Mouse (Mus musculus) T-helper 1 cell (primary cell): ENCODE data around the gene Myf6.

Experiments
- in situ Hi-C: fragments of 300-600 bp; cut with MboI, MseI; formaldehyde crosslinking; loops from one replicate; pipeline ENCODE4 v1.15.1; 2025; ENCODE audit warnings: high pct_unique_total_duplicates

Myf6 gene

GRCm38 (mm10) chr10:107494568-107494967 is at the start of gene Myf6:
TSS of gene Myf6 (minus strand) at chr10:107494737.
- in situ Hi-C loops = no loop called here

- in situ Hi-C loops = no loop called here
Observed at GRCm38 (mm10) chr10:107543026-107543425, 48.5 kb upstream of the Myf6 start.

- in situ Hi-C loops = no loop called here
Observed at GRCm38 (mm10) chr10:107528758-107529157, 34.2 kb upstream of the Myf6 start.

- in situ Hi-C loops = no loop called here
Observed at GRCm38 (mm10) chr10:107519216-107519615, 24.7 kb upstream of the Myf6 start.

- in situ Hi-C loops = no loop called here
Observed at GRCm38 (mm10) chr10:107516641-107517040, 22.1 kb upstream of the Myf6 start.

GRCm38 (mm10) chr10:107514735-107515134 is 20.2 kb upstream of the Myf6 start:
- in situ Hi-C loops = no loop called here

GRCm38 (mm10) chr10:107506397-107506796 is 11.9 kb upstream of the Myf6 start:
- in situ Hi-C loops = no loop called here

- in situ Hi-C loops = no loop called here
Observed at GRCm38 (mm10) chr10:107503430-107503829, 8.9 kb upstream of the Myf6 start.

GRCm38 (mm10) chr10:107502193-107502592 is 7.7 kb upstream of the Myf6 start:
- in situ Hi-C loops = no loop called here

- in situ Hi-C loops = no loop called here
Observed at GRCm38 (mm10) chr10:107499656-107500055, 5.1 kb upstream of the Myf6 start.

GRCm38 (mm10) chr10:107496402-107496801 is 1.9 kb upstream of the Myf6 start:
- in situ Hi-C loops = no loop called here

- in situ Hi-C loops = no loop called here
Observed at GRCm38 (mm10) chr10:107493580-107494474, 710 bp downstream of the Myf6 start.

- in situ Hi-C loops = no loop called here
Observed at GRCm38 (mm10) chr10:107492867-107493579, 1.5 kb downstream of the Myf6 start.

- in situ Hi-C loops = loop anchor here (10.0 kb wide), 1 partner anchor 1614 kb away; no protein-coding TSS in a partner anchor
Observed at GRCm38 (mm10) chr10:107488654-107489315, 5.8 kb downstream of the Myf6 start.

- in situ Hi-C loops = loop anchor here (10.0 kb wide), 1 partner anchor 1612 kb away; no protein-coding TSS in a partner anchor
Observed at GRCm38 (mm10) chr10:107486770-107487169, 7.8 kb downstream of the Myf6 start.

GRCm38 (mm10) chr10:107485870-107486269 is 8.7 kb downstream of the Myf6 start, which contains the start of gene Myf5:
TSS of gene Myf5 (minus strand) at chr10:107486134.
- in situ Hi-C loops = loop anchor here (10.0 kb wide), 1 partner anchor 1611 kb away; no protein-coding TSS in a partner anchor

GRCm38 (mm10) chr10:107484050-107484449 is 10.5 kb downstream of the Myf6 start:
- in situ Hi-C loops = loop anchor here (10.0 kb wide), 1 partner anchor 1609 kb away; no protein-coding TSS in a partner anchor

GRCm38 (mm10) chr10:107473497-107473896 is 21.0 kb downstream of the Myf6 start:
- in situ Hi-C loops = no loop called here

GRCm38 (mm10) chr10:107471712-107472111 is 22.8 kb downstream of the Myf6 start:
- in situ Hi-C loops = no loop called here

- in situ Hi-C loops = no loop called here
Observed at GRCm38 (mm10) chr10:107467819-107468218, 26.7 kb downstream of the Myf6 start.

GRCm38 (mm10) chr10:107449496-107450330 is 44.8 kb downstream of the Myf6 start:
- in situ Hi-C loops = loop anchor here (25.0 kb wide), 1 partner anchor 288 kb away; no protein-coding TSS in a partner anchor
